Comparison of ENCODE assay signal across 8 mouse cellular contexts in the genomic region with DNA sequence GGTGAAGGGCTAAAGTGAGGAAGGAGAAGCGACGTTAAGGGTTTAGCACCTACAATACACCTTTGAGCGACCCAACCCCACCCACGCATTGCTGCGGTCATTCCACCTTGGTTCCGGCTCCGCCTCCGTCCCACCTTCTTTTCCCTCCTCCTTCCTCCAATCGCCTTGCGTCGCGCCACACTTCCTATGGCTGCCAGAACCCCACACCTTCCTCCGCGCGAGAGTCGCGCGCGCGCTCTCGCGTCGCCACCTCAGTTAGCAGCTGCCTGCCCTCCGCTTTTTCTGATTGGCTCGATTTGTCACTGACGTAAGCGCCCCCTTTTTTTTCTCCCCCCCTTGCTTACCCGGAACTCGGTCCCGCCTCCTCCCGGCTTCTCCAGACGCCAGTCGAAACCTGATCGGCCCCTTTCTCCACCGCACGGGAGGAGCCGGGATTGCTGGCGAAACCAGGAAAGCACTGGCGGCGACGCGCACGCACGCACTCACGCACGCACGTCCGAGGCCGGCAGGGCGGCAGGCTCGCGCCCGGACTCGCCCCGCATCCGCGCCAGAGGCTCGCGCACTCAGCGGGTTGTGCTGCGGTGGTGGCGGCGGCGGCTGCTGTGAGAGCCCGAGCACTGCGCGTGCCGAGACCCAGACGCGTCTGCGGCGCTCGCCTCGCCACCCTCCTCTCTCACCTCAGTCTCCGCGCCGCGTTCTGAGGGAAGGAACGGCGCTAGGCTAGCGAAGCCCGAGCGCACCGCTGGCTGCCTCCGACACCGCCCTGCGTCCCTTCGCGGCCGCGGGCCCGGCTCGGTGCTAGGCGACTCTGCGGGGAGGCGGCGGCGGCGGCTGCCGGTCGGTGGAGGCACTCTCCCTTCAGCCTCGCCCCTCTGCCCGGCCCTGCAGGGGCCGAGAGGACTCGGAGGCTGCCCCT. TPM values are rescaled to one million over a fixed set of nuclear protein-coding genes. Genes with fewer than 3 reads are reported as not detected.
A peak's percentile ranks its signal among the peaks of the same experiment; 100 is the strongest.
DNase-seq lines count a peak whose midpoint lies in the region; ATAC-seq lines count a peak whose summit lies in the region.

A gene (plus strand): TSS at position 197 of the 916 bp plus-strand sequence.

- peak; percentile 96 for DNase-seq in MEL-GATA-1-ER (ENCODE audit: extremely low read depth, low read depth)
- DNase-seq in cerebellum, adult 8-10 months, result peak; percentile 96
- peak; percentile 100 for DNase-seq in forelimb bud, embryonic 11.5 days (ENCODE audit: low read depth, low spot score)
- DNase-seq in layer of hippocampus, adult 9-10 months (ENCODE audit: low spot score), result peak; percentile 90
- DNase-seq in ovary, postnatal 10 days (ENCODE audit: low spot score), result peak; percentile 81
- DNase-seq in thymus, postnatal 10 days (ENCODE audit: low spot score in 2 of 2), result peak; percentile 89 to 91

- peak within 1 kb of the TSS; percentile 99 for H3K27ac ChIP-seq in lung, embryonic 16.5 days (ENCODE audit: low read length)

- no peaks in the 10 kb centered on the region for H3K27me3 ChIP-seq in lung, embryonic 16.5 days (ENCODE audit: control insufficient read depth, insufficient read depth, low read depth, low read length)

- WGBS in lung, embryonic 16.5 days, result under 1% methylated on average over 98 of the region's 105 CpGs

- no peaks in the 10 kb centered on the region for H3K9me3 ChIP-seq in lung, embryonic 16.5 days (ENCODE audit: control insufficient read depth, low read length)

- no peaks in the 10 kb centered on the region for H3K36me3 ChIP-seq in lung, embryonic 16.5 days (ENCODE audit: control insufficient read depth, insufficient read depth, low read length)

- peaks cover 3% of the 10 kb centered on the region; the same call in 1 of the 2 replicates for H3K4me1 ChIP-seq in lung, embryonic 16.5 days (replicated peaks; ENCODE audit: control insufficient read depth, insufficient read depth, low read length)

- peak; percentile 92 to 95 for ATAC-seq in hematopoietic stem cell, adult 5-6 weeks (replicated peaks in 1 of 2; ENCODE audit: insufficient read depth in 1 of 2, low FRiP score in 2 of 2, low TSS enrichment in 1 of 2, low read depth in 1 of 2, poor library complexity in 2 of 2, severe bottlenecking in 2 of 2)
- peak; percentile 98 for ATAC-seq in lung, embryonic 16.5 days (ENCODE audit: low read depth)

- H3K4me3 ChIP-seq in lung, embryonic 16.5 days (ENCODE audit: low read length), result peak within 1 kb of the TSS; percentile 100

- H3K9ac ChIP-seq in lung, embryonic 16.5 days (ENCODE audit: low read length), result peak within 1 kb of the TSS; percentile 100

- H3K4me2 ChIP-seq in lung, embryonic 16.5 days (ENCODE audit: low read depth, low read length), result peak within 1 kb of the TSS; percentile 72

RNA-seq across cellular contexts. Expression of the gene that starts here (rescaled TPM):
- total RNA-seq in hematopoietic stem cell, adult 5-6 weeks (2017), result 55.2 and 67.8 TPM in 2 replicates
- polyA plus RNA-seq in lung, embryonic 16.5 days (2015; fragmentation: Nextera tagmentation; extraction: Ambion mirVana), result 69.8 and 74.6 TPM in 2 replicates

Comparison
In these comparisons a context has a peak if more than half of its experiments do, and no peak if none do; other contexts are left out.
1. Peak in every context shown above with its lines: DNase-seq, ATAC-seq, H3K4me3 ChIP-seq and H3K27ac ChIP-seq.